Mouse (Mus musculus): ENCODE results near the gene Pkp4.

The Pkp4 gene

DNA sequence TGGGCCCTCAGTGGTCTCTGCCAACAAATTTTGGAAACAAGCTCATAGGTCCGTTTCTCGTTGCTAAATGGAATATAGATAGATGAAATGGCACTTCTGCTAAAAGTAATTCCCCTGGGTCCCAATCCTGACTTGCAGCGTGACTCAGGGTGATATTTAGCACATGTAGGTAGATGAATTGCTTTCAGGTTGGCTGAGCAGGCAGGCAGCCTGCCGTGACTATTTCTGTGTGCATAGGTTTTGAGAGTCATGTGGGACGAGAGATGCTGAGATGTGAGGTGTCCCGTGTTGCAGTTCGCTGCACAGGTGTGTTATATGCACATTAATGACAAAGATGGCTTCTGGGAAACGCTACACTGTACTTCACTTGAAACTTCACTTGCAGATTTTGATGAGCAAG is 111.2 kb downstream of the Pkp4 start:
- no peak for DNase-seq (ENCODE audit: extremely low spot score, low spot score)

DNA sequence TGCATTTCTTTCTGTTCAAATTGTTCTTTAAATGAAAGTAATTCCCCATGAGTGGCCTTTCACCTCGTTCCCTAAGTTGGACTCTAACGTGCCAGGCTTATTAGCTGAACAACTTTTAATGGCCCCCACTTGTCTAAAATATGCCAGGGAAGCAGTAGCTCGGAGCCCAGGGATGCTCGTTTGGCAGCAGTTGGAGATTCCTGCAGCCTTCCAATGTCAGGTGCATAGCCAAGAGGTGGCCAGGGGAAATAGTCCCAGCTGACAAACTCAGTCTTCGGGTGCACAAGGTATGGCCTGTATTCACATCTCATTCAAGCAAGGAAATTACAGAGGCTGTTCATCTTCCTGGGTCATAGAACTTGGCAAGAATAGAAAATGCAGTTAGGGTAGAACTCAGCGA is 112.1 kb downstream of the Pkp4 start:
- no peak for DNase-seq (ENCODE audit: extremely low spot score, low spot score)

- no peak for DNase-seq (ENCODE audit: extremely low spot score, low spot score)
Measured at GRCm38 (mm10) chr2:59280914-59281562, 120.4 kb downstream of the Pkp4 start.

- DNase-seq (ENCODE audit: extremely low spot score, low spot score) = no peak
Measured at GRCm38 (mm10) chr2:59282966-59283365, 122.3 kb downstream of the Pkp4 start.

- no peak for DNase-seq (ENCODE audit: extremely low spot score, low spot score)
Measured at GRCm38 (mm10) chr2:59284216-59284615, 123.6 kb downstream of the Pkp4 start.

- DNase-seq (ENCODE audit: extremely low spot score, low spot score) = no peak
Measured at GRCm38 (mm10) chr2:59284734-59285490, 124.3 kb downstream of the Pkp4 start.

DNA sequence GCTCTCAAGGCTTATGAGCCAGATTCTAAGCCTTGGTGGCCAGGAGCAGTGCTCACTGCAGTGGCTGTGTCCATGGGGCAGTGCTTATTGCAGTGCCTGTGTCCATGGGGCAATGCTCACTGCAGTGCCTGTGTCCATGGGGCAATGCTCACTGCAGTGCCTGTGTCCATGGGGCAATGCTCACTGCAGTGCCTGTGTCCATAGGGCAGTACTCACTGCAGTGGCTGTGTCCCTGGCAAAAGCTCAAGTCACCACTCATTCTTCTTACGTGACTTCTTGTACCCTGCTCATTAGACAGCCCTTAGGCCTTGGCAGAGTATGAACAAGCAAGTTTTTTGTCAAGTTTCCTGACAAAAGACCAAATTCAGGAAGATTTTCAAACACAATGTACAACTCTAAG is 124.9 kb downstream of the Pkp4 start:
- DNase-seq (ENCODE audit: extremely low spot score, low spot score) = no peak

- DNase-seq (ENCODE audit: extremely low spot score, low spot score) = no peak
Measured at GRCm38 (mm10) chr2:59286247-59286646, 125.6 kb downstream of the Pkp4 start.

- no peak for DNase-seq (ENCODE audit: extremely low spot score, low spot score)
Measured at GRCm38 (mm10) chr2:59287630-59288029, 127.0 kb downstream of the Pkp4 start.

- DNase-seq (ENCODE audit: extremely low spot score, low spot score) = no peak
Measured at GRCm38 (mm10) chr2:59289411-59289810, 128.8 kb downstream of the Pkp4 start.

DNA sequence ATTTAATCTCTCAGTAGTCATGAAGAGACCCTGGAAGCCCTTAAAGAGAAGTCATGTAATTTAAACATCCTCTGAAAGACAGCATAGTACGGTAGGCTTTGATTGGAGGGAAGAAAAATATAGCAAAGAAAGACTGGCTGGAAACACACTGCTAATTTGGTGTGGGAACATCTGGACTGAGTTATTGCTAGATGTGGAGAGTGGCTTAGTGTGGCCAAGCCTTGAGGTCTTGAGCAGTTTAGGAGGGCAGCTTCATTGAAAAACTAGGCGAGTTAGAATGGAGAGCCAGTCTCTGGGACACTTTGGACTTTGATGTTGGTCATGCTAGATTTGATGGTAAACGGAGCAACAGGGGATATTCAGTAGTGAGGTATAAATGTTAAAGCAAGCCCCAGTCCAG is 129.7 kb downstream of the Pkp4 start:
- DNase-seq (ENCODE audit: extremely low spot score, low spot score) = no peak

GRCm38 (mm10) chr2:59299831-59300230 is 139.2 kb downstream of the Pkp4 start:
- no peak for DNase-seq (ENCODE audit: extremely low spot score, low spot score)

DNA sequence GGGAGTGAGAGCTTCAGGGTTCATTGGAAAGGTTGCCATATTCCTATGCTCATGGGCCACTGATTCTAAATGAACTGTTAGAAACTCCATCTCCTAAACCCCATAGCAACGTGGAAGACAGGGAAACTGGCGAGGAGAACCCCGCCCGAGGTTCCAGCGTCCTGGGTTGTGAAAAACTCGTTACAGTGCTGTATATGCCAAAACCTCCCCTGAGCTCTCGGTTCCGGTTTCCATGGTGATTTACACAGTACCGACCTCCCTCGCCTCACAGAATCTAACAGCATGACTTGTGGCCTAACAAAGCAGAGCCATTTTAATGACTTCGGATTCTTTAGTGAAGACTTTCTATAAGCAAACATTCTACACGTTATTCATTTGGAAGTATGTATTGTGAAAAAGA is 141.0 kb downstream of the Pkp4 start:
- no peak for DNase-seq (ENCODE audit: extremely low spot score, low spot score)

DNA sequence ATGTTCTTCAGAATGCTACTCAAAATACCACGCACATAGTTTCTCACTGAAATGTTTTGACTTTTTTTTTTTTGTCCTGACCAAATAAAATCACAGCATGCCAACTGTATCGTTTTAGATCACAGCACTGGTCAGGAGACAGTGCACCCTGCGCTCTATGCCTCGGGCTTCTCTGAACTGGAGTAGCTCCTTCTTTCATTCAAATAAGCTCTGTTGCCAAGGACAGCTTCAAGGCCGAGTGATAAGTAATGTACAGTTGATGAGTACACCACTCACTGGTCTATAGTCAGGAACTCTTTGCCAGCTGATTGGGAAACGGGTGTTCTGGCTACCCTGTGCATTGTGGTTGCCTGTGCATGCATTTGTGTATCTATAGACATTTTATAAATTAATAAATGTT is 141.8 kb downstream of the Pkp4 start:
- no peak for DNase-seq (ENCODE audit: extremely low spot score, low spot score)

- no peak for DNase-seq (ENCODE audit: extremely low spot score, low spot score)
Measured at GRCm38 (mm10) chr2:59303530-59304063, 142.9 kb downstream of the Pkp4 start.

DNA sequence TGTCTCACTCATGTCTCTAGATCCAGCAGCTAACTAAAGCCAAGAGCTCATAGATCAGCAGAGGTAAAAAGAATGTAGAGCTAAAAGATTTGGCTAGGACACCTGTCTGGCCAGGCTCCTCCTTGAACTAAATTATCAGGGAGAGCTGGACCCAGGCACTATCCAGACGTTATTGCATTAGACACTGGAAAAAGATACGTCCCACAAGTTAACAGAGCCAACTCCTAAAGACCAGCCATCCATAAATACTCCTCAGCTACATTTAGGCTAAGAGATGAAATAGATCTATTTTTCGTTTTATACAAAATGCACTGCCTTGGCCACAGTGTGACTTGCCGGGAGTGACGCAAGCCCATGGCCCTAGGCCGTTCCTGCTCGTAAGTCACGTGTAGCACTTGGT is 146.7 kb downstream of the Pkp4 start:
- no peak for DNase-seq (ENCODE audit: extremely low spot score, low spot score)

DNA sequence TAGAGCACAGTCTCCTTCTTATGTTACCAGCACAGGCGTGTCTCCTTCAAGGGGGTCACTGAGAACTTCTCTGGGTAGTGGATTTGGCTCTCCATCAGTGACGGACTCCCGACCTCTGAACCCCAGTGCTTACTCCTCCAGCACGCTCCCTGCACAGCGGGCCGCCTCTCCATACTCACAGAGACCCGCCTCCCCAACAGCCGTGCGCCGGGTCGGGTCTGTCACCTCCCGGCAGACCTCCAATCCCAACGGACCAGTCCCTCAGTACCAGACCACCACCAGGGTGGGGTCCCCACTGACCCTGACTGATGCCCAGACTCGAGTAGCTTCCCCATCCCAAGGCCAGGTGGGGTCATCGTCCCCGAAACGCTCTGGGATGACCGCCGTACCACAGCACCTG is 147.4 kb downstream of the Pkp4 start:
- no peak for DNase-seq (ENCODE audit: extremely low spot score, low spot score)

GRCm38 (mm10) chr2:59313293-59313692 is 152.6 kb downstream of the Pkp4 start:
- no peak for DNase-seq (ENCODE audit: extremely low spot score, low spot score)

GRCm38 (mm10) chr2:59318631-59319030 is 158.0 kb downstream of the Pkp4 start:
- no peak for DNase-seq (ENCODE audit: extremely low spot score, low spot score)

- DNase-seq (ENCODE audit: extremely low spot score, low spot score) = no peak
Measured at GRCm38 (mm10) chr2:59327946-59328345, 167.3 kb downstream of the Pkp4 start.

- no peak for DNase-seq (ENCODE audit: extremely low spot score, low spot score)
Measured at GRCm38 (mm10) chr2:59331093-59331492, 170.4 kb downstream of the Pkp4 start.

- no peak for DNase-seq (ENCODE audit: extremely low spot score, low spot score)
Measured at GRCm38 (mm10) chr2:59332523-59332922, 171.9 kb downstream of the Pkp4 start.

GRCm38 (mm10) chr2:59338501-59338900 is 177.9 kb downstream of the Pkp4 start:
- no peak for DNase-seq (ENCODE audit: extremely low spot score, low spot score)
